Mouse (Mus musculus) inflammation-experienced regulatory T-cells, adult 6 months (primary cell): ENCODE data around the gene Nosip. TPM values are rescaled to one million over a fixed set of nuclear protein-coding genes. Genes with fewer than 3 reads are reported as not detected.

ENCODE experiments used
- ATAC-seq: one replicate; pipeline ENCODE4 v1.8.0; 2017
- polyA plus RNA-seq, 3 experiments: library from polyadenylated mRNA; unstranded; fragments of 100-300 nt; shearing (Covaris generic); gene quantifications; one replicate each; pipeline ENCODE4 v1.2.1; 2017

Nosip gene
- polyA plus RNA-seq, 3 experiments from 2014 or later = 129 to 164 (median 158) TPM

DNA sequence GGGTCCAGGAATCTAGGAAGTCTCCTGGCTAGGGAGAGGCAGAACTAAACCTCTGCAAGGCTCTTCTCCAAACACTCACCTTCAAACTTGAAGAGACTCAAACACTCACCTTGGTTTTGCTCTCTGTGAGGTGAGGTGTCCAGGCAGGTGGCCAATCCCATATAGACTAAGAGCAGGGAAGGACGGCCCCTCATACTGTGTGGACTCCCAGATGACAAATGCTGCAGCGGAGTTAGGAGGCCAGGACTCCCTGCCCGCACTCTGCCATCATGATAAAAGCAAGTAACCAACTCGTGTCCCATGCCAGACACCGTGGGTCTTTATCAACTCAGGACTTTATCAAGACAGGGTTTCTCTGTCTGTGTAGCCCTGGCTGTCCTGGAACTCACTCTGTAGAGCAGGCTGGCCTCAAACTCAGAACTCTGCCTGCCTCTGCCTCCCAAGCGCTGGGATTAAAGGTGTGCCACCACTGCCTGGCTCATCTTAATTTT lies 1.6 kb upstream of the Nosip start:
- ATAC-seq = no peak

DNA sequence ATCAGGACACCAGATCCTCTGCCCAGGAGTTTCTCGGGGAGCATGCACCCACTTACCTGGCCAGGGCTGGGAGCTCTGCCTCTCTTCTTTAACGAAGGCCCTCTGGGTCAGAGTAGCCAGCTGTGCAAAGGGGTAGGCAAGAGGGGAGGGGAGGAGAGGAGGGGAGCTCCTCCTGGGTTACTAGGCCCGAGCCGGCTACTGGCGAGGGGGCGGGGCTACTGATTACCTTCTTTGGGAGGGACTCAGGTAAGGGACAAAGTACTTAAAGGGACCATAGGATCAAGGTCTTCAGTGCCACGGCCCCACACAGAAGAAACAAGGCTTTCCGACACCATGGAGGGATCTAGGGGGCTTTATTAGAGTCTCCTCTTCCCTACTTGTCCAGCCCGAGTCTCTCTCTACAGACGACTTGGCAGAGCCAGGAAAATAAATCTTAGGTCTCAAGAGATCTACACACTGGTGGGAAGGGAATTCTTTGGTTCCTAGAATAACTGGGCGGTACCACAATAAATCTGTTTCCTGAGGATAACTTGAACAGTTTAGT lies 625 bp upstream of the Nosip start:
- no peak for ATAC-seq

DNA sequence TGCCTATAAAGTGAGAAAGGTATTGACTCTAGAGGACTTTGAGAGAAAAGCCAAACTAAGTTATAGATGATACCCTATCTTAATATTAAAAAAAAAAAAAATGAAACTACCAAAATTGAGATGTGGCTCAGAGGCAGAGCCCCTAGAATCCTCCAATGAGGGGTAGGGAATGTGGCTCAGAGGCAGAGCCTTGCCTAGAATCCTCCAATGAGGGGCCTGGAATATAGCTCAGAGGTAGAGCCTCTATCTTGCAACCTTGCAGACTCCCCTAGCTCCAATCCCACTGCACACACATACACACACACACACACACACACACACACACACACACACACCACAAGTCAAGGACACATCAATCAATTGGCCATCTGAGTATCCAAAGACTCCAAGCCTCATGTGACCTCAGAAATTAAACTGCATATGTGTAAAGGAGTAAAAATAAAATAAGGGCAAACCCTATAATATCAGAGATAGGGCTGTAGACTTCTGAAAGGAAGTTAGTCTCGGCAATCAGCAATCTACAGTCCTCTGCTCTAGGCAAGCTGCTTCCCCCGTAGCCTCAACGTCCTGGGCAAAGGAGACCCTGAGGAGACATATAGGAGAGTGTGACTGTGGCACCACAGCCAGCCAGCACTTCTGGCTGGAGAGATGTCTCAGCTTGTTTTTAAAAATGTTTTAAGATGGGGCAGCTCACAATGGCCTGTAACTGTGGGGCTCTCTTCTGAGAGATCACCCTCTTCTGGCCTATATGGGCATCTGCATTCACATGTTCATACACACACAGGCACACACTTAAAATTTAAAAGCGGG lies 5.2 kb downstream of the Nosip start:
- no peak for ATAC-seq

DNA sequence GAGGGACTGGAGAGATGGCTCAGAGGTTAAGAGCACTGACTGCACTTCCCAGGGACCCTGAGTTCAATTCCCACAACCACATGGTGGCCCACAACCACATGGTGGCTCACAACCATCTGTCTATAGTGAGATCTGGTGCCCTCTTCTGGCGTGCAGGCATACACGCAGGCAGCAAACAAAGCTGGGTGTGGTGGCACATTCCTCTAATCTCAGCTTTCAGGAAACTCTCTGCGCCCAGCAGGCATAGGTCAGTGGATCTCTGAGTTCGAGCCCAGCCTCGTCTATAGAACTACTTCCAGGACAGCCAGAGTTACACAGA lies 5.7 kb downstream of the Nosip start:
- peak; percentile 39 for ATAC-seq

GRCm38 (mm10) chr7:45069671-45070070 lies 7.4 kb downstream of the Nosip start:
- peak; percentile 92 for ATAC-seq

DNA sequence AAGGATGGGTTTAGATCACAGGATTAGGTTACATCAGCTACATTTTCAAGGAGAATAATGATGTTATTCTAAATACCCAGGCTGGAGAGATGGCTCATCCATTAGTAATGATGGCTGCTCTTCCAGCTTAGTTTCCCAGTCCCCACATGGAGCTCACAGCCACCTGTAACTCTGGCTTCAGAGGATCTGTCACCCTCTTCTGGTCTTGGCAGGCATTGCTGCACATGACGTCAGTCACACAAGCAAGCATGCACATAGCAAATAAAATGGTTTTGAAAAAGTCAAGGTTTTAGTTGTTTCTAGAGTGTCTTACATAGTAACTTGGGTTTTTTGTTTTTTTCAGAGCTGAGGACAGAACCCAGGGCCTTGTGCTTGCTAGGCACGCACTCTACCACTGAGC lies 10.0 kb downstream of the Nosip start:
- no peak for ATAC-seq

GRCm38 (mm10) chr7:45073171-45073707 lies 11.0 kb downstream of the Nosip start:
- ATAC-seq = no peak

- no peak for ATAC-seq
Measured at GRCm38 (mm10) chr7:45073949-45074348, 11.7 kb downstream of the Nosip start.

GRCm38 (mm10) chr7:45075405-45075804 lies 13.2 kb downstream of the Nosip start:
- no peak for ATAC-seq

DNA sequence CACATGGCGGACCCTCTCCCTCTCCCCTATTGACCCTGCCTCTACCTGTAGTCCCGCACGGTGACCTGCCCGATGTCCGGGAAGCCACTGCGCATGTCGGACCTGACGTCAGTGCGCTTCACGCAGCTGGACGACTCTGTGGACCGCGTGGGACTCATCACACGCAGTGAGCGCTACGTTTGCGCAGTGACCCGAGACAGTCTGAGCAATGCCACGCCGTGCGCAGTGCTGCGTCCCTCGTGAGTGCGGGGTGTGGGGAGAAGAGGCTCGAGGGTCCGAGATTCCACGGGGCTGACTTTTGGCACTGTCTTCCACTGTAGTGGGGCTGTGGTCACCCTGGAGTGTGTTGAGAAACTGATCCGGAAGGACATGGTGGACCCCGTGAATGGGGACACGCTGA lies 14.3 kb downstream of the Nosip start:
- ATAC-seq = no peak

GRCm38 (mm10) chr7:45077322-45077721 lies 15.1 kb downstream of the Nosip start:
- no peak for ATAC-seq

GRCm38 (mm10) chr7:45077829-45078228 lies 15.6 kb downstream of the Nosip start:
- no peak for ATAC-seq

- no peak for ATAC-seq
Measured at GRCm38 (mm10) chr7:45078513-45078912, 16.3 kb downstream of the Nosip start.

GRCm38 (mm10) chr7:45079856-45080255 lies 17.6 kb downstream of the Nosip start:
- peak; percentile 48 for ATAC-seq

DNA sequence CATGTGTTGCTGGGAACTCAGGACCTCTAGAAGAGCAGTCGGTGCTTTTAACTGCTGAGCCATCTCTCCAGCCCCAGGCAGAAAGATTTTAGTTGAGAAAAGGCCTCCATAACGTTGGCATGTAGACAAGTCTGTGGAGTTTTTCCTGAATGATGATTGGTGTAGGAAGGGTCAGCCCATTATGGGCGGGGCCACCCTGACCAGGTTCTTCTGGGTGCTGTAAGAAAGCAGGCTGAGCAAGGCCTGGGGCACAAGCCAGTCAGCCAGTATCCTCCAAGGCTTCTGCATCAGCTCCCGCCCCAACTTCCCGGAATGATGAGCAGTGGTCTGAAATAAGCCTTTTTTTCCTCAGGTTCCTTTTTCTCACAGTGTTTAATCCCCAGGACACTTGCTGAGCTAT lies 18.8 kb downstream of the Nosip start:
- no peak for ATAC-seq

DNA sequence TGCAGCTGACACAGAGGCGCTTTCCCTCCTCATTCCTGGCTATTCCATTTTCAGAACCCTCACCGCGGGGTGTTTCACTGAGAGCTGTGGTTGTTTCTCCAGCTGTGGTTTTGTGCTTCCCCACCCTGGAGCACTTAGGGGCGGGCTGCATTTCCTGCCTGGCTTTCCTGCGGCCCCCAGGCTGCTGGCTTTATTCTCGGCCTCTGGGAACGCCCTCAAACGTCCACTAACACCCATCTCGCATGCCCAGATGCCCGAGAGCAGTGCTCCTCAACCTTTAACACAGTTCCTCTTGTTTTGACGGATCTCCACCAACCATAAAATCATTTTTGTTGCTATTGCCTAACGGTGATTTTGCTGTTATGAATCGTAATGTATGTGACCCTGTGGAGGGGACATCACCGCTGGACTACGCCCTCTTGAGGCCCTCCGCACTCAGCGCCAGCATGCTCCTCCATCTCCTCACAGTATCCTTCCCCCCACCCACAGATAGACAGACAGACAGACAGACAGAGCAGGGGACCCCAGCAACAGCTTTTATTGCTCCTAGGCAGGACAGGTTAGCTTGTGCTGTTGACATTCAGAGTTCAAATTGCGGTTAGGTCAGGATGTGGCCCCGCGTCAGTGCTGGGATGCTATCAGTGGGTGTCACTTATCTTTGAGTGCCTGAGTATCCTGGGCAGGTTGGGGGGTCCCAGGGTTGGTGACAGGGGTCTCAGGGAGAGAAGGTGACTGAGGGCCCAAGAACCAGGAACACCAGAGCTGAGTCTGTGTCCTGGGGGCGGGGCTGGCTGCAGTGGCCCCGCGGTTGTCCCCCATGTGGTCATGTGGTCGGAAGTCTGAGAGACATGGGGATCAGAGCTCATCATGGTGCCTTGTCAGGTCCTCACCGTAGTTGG lies 20.4 kb downstream of the Nosip start:
- ATAC-seq = peak; percentile 76

DNA sequence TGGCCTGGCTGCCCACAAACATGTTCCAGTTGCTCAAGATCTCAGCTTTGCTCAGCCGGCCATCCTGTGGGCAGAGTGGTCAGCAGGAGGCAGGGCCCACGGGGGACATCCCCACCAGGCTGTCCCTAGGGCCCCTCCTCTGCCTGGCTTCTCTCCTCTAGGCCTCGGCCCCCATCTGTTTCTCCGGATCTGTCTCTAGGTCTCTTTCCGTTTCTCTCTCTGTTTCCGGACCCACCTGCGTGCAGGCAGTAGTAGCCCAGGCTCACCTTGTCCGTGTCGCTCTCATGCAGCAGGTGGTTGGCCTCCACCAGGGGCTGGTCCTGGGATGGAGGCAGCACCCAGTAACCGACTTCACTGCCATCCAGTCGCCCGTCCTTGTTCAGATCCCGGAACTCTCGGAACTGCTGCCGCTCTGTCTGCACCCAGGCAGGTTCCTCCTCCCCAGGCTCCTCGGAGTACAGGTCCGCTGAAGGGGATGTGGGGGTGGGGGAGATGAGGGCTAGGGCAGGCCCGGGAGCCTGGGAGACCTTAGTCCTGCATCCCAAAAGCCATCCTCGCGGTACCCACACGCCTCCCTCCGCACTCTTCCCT lies 21.2 kb downstream of the Nosip start:
- peak; percentile 36 for ATAC-seq

DNA sequence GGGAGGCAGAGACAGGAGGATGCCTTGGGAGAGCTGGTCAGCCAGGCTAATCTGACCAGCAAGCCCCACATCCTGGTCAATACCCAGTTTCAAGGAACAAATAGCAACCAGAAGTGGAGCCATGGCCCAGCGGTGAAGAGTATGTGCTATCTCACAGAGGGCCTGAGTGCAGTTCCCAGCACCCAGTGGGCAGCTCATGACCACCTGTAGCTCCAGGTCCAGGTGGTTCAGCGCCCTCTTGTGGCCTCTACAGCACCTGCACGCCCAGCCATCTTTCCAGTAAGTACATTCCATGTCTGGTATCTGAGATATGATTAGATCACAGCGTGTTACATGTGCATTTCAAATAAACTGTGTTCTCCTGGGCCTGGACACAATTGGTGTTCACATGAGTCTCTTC lies 23.9 kb downstream of the Nosip start:
- ATAC-seq = no peak

GRCm38 (mm10) chr7:45088597-45088996 lies 26.4 kb downstream of the Nosip start:
- ATAC-seq = no peak

DNA sequence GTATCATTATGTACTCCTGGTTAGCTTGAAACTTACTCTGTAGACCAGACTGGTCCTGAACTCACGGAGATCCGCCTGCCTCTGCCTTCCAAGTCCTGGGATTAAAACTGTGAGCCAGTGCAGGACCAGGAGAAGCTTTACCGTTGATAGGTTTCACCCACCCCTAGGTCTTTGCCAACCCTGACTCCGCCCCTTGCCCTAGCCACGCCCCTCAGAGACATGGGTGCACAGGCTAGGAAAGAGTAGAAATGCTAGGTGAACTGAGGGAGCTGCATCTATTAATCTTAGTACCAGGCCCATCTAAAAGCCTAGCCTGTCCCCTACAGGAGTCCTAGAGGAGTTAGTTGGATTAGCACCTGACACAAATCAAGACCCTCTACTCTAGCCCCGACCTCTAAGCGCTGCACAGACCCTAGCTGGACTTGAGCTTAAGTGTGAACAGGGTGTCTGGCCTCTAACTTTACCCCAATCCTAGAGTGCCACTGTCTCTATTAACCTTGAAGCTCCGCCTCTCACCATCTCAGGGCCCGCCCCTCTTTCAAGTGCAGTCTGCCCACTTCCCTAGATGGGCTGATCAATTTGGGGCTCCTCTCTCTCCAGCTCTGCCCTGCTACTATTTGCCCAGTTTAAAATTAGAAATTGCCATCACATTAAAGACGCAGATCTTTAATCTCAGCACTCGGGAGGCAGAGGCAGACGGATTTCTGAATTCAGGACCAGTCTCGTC lies 28.2 kb downstream of the Nosip start:
- no peak for ATAC-seq

DNA sequence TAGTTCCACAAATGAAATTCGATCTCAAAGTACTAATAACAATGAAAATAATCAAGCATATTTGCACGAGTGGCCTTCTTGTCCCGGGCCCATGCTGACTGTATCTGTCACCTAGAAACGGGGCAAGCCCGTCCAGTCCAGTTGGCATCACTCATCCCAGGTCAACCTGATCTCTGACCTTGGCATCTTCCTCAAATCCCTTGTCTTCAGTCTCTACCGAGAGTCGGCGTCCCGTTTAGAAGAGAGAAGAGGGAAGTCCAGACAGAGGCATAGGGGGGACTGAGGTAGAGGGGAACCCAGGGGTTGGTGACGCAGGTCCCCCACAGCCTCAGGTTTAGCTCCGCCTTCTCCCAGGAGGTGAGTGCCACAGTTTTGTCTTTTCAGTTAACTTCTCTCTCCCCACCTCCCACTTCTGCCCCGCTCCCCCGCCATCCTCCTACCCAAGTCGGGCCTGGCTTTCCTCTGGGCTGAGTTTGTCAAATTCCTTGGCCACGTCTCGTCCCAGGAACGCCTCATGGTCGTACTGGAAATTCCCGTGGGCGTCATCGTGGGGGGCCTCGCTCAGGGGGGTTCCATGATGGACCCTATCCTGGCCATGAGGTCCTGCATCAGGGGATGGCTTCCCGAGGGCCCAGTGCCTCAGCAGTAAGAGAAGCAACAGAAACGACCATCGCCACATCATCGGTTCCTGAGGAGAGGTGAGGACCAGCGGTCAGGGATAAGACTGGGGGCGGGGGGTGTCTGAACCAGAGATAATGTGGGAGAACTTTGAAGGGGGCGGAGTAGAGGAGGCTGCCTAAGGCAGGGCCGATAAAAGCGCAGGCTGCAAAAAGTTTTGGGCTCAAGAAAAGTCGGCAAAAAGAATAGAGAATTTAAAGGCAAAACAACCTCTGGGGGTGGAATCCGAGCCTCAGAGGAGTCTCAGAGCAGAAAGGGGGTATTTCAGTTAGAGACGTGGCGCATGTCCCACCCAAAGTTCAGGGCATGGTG lies 29.1 kb downstream of the Nosip start:
- no peak for ATAC-seq
